Mouse (Mus musculus): ENCODE measurements around the gene Josd1.

- TF ChIP-seq POLR2A (IDR thresholded peaks at IDR 0.05; ENCODE audit: insufficient read depth, low read depth, low read length): no peak
- TF ChIP-seq CTCF (IDR thresholded peaks at IDR 0.05; ENCODE audit: insufficient read depth, low read depth, low read length): no peak
Observed at GRCm38 (mm10) chr15:79664666-79665065, 23.1 kb downstream of the Josd1 start.

Data from olfactory bulb, adult 2 months (tissue).